Mouse (Mus musculus) adrenal gland, adult 2 months (tissue): ENCODE data around the gene Zfp64. TPM values are rescaled to one million over a fixed set of nuclear protein-coding genes. Genes with fewer than 3 reads are reported as not detected.

Source experiments
- DNase-seq: peaks from one replicate; pipeline ENCODE4 v3.0.0; 2021
- polyA plus RNA-seq: library from polyadenylated mRNA; depleted of rRNA; stranded (reverse); fragments of >200 nt; gene quantifications from 2 replicates; pipeline ENCODE4 v1.2.3, GENCODE M21; 2012; rRNA removed
- total RNA-seq, 2 experiments: library from RNA; stranded (reverse); gene quantifications; 2 replicates each; pipeline ENCODE4 v1.2.3; 2021

Gene Zfp64
- total and polyA plus RNA-seq, 3 experiments = 17.5 to 37.4 (median 17.5) TPM

- no peak for DNase-seq
Measured at GRCm38 (mm10) chr2:168848553-168848952, 106.8 kb downstream of the Zfp64 start.

DNA sequence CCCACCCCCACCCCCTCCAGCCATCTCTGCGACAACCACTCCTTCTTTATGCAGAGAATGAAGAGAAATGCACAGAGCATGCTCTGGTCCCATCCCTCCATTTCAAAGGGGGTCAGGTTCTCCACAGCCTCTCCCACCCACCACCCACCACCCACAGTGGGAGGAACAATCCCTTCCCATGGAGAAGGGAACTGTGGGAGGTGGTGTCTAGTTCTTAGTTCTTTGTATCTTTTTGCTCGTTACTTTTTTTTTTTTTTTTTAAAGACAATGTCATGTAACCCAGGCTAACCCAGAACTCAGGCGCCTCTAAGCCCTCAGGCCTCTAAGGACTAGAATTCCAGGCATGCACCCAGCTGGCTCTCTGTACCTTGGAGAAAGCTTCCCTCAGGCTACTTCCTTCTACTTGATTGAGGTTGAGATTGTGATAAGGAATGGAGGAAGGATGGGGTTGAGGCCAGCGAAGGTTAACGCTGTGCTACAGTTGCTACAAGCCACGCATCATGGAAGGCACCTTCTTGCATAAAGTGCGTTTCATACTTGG lies 109.1 kb downstream of the Zfp64 start:
- no peak for DNase-seq

Other genes with a start within 250 kb of the Zfp64 start
- 100 to 1,000 TPM in 1 of 2 experiments, 10 to 100 TPM in 1; 57.0 to 104 TPM for gene Atp9a, start 213.2 kb downstream of the Zfp64 start, total RNA-seq
- 58.9 and 60.5 TPM in 2 replicates for gene Atp9a, start 213.2 kb downstream of the Zfp64 start, polyA plus RNA-seq
- gene Sall4, start 187.6 kb downstream of the Zfp64 start, total RNA-seq = not detected
- 0.03 TPM in 1 of 2 replicates, not detected in the other for gene Sall4, start 187.6 kb downstream of the Zfp64 start, polyA plus RNA-seq